Comparison of ENCODE assay signal across 12 mouse cellular contexts in genomic region chr16:90139696-90140095, GRCm38 (mm10). TPM values are rescaled to one million over a fixed set of nuclear protein-coding genes. Genes with fewer than 3 reads are reported as not detected.
DNase-seq lines count a peak whose midpoint lies in the region; ATAC-seq lines count a peak whose summit lies in the region.
"Had no signal": no experiment of that assay in that cellular context is flagged by ENCODE, and none has a peak within 500 bp of the region (broad histone marks: within the 10 kb centered on the region; RNA-seq: fewer than 3 reads in every experiment).

No protein-coding gene starts in this region.

- H3K4me3 ChIP-seq in limb, embryonic 11.5 days (ENCODE audit: low read depth, low read length) = no peak overlapping the region
- H3K4me3 ChIP-seq in forebrain, embryonic 11.5 days (ENCODE audit: low read depth, low read length) = no peak overlapping the region
- H3K4me3 ChIP-seq: erythroblast, embryonic 14.5 days; midbrain, embryonic 10.5 days had no signal

- intact Hi-C loops in left cerebral cortex, postnatal 25 days (cut with DNase I) = no loop called here

- ATAC-seq in limb, embryonic 11.5 days (ENCODE audit: insufficient number of reproducible peaks, low FRiP score, low TSS enrichment, low read depth) = no peak
- no peak for ATAC-seq in forebrain, embryonic 11.5 days (replicated peaks; ENCODE audit: low FRiP score)
- ATAC-seq: intestine, postnatal 0 days; lung, postnatal 0 days had no signal

- DNase-seq in kidney, postnatal 4 days = peak; percentile 50 to 56
- no peak for DNase-seq in kidney, postnatal 25 days
- peak; percentile 76 for DNase-seq in ES-CJ7 (ENCODE audit: low read depth, low spot score)
- peak; percentile 88 for DNase-seq in adrenal gland, adult 8-10 months
- no peak for DNase-seq in limb, embryonic 11.5 days (ENCODE audit: low spot score)
- no peak for DNase-seq in thymus, postnatal 0 days (ENCODE audit: low spot score)
- no peak for DNase-seq in left cerebral cortex, postnatal 25 days (ENCODE audit: low spot score in 2 of 2)
- DNase-seq in forebrain, embryonic 11.5 days (ENCODE audit: low spot score) = no peak

- no peaks in the 10 kb centered on the region for H3K9me3 ChIP-seq in limb, embryonic 11.5 days (ENCODE audit: control insufficient read depth, low read length)
- no peaks in the 10 kb centered on the region; the same call in 1 of the 2 replicates for H3K9me3 ChIP-seq in forebrain, embryonic 11.5 days (ENCODE audit: control insufficient read depth, low read length)

- no peak overlapping the region for H3K27ac ChIP-seq in limb, embryonic 11.5 days (replicated peaks; ENCODE audit: low read depth, low read length)
- H3K27ac ChIP-seq in forebrain, embryonic 11.5 days (ENCODE audit: low read depth, low read length) = no peak overlapping the region
- H3K27ac ChIP-seq: midbrain, embryonic 10.5 days had no signal

- H3K4me1 ChIP-seq in limb, embryonic 11.5 days (ENCODE audit: control insufficient read depth, insufficient read depth, low read length) = peaks cover 30% of the 10 kb centered on the region
- H3K4me1 ChIP-seq in forebrain, embryonic 11.5 days (replicated peaks; ENCODE audit: control insufficient read depth, insufficient read depth, low read length) = peaks cover 7% of the 10 kb centered on the region; the same call in 1 of the 2 replicates

- no peak overlapping the region for H3K4me2 ChIP-seq in limb, embryonic 11.5 days (ENCODE audit: low read depth, severe bottlenecking)
- no peak overlapping the region for H3K4me2 ChIP-seq in forebrain, embryonic 11.5 days (ENCODE audit: low read depth, low read length, severe bottlenecking)

- no peaks in the 10 kb centered on the region for H3K27me3 ChIP-seq in limb, embryonic 11.5 days (ENCODE audit: control insufficient read depth, insufficient read depth, low read length)
- no peaks in the 10 kb centered on the region for H3K27me3 ChIP-seq in forebrain, embryonic 11.5 days (ENCODE audit: control insufficient read depth, insufficient read depth, low read length)

- H3K36me3 ChIP-seq in limb, embryonic 11.5 days (ENCODE audit: control insufficient read depth, insufficient read depth, low read length) = no peaks in the 10 kb centered on the region; the same call in 1 of the 2 replicates
- H3K36me3 ChIP-seq in forebrain, embryonic 11.5 days (ENCODE audit: control insufficient read depth, insufficient read depth, low read length) = no peaks in the 10 kb centered on the region; the same call in 1 of the 2 replicates

- WGBS in limb, embryonic 11.5 days = 57% methylated on average over 9 of the region's 9 CpGs
- 65% methylated on average over 9 of the region's 9 CpGs for WGBS in forebrain, embryonic 11.5 days

- peak overlapping the region; percentile 27; the same call in 1 of the 2 replicates for H3K9ac ChIP-seq in limb, embryonic 11.5 days (ENCODE audit: low read length)
- no peak overlapping the region for H3K9ac ChIP-seq in forebrain, embryonic 11.5 days (ENCODE audit: low read length)

RNA-seq across cellular contexts. Expression of gene Tiam1, which starts 3.9 kb away (rescaled TPM):
- total RNA-seq in adrenal gland, adult 8-10 months (2022) = 100 to 1,000 TPM in 1 of 4 experiments, 10 to 100 TPM in 3; 69.6 to 107 (median 85.5) TPM
- 53.3 and 55.9 TPM in 2 replicates for polyA plus RNA-seq in limb, embryonic 11.5 days (2014; fragmentation: Nextera tagmentation; extraction: Ambion mirVana)
- 25.6 and 32.7 TPM in 2 replicates for polyA plus RNA-seq in thymus, postnatal 0 days (2015; fragmentation: Nextera tagmentation; extraction: Ambion mirVana)
- total RNA-seq in left cerebral cortex, postnatal 25 days (2021) = 100 to 1,000 TPM; 108 to 118 TPM
- 22.7 and 30.4 TPM in 2 replicates for polyA plus RNA-seq in forebrain, embryonic 11.5 days (2014; fragmentation: Nextera tagmentation; extraction: Ambion mirVana)

Comparison
In these comparisons a context has a peak if more than half of its experiments do, and no peak if none do; other contexts are left out.
1. DNase-seq: peak in kidney, postnatal 4 days (2 of 2), ES-CJ7 (single experiment) and adrenal gland, adult 8-10 months (single experiment); none in kidney, postnatal 25 days (0 of 2), limb, embryonic 11.5 days (single experiment), thymus, postnatal 0 days (single experiment), left cerebral cortex, postnatal 25 days (0 of 2) and forebrain, embryonic 11.5 days (single experiment).